Mouse (Mus musculus): ENCODE measurements around the gene Sds.

Gene Sds

GRCm38 (mm10) chr5:120487844-120488243 lies 11.5 kb downstream of the Sds start:
- CTCF ChIA-PET, result no interaction called here

GRCm38 (mm10) chr5:120490679-120491192 lies 14.4 kb downstream of the Sds start:
- CTCF ChIA-PET, result no interaction called here

- CTCF ChIA-PET, result no interaction called here
These were observed 16.1 kb downstream of the Sds start for GRCm38 (mm10) chr5:120492437-120492836.

- CTCF ChIA-PET, result no interaction called here
These were observed 17.1 kb downstream of the Sds start for GRCm38 (mm10) chr5:120493440-120493839.

GRCm38 (mm10) chr5:120493873-120494395 lies 17.6 kb downstream of the Sds start:
- CTCF ChIA-PET, result no interaction called here

- CTCF ChIA-PET, result no interaction called here
These were observed 18.9 kb downstream of the Sds start for GRCm38 (mm10) chr5:120495064-120495702.

GRCm38 (mm10) chr5:120495703-120496226 lies 19.4 kb downstream of the Sds start:
- CTCF ChIA-PET, result no interaction called here

- CTCF ChIA-PET, result no interaction called here
These were observed 20.7 kb downstream of the Sds start for GRCm38 (mm10) chr5:120497071-120497470.

- CTCF ChIA-PET, result no interaction called here
These were observed 22.9 kb downstream of the Sds start for GRCm38 (mm10) chr5:120499202-120499601.

GRCm38 (mm10) chr5:120500609-120501008 lies 24.3 kb downstream of the Sds start:
- CTCF ChIA-PET, result interaction anchor here (0.6 kb wide), 1 partner anchor 220 kb away, joined by 4 read pairs; no protein-coding TSS in a partner anchor

- CTCF ChIA-PET, result interaction anchor here (0.6 to 1.2 kb wide), 4 partner anchors 11 to 884 kb away, joined by 3 to 6 read pairs (median 6); no protein-coding TSS in a partner anchor
These were observed 25.9 kb downstream of the Sds start for GRCm38 (mm10) chr5:120502147-120502621.

- CTCF ChIA-PET, result interaction anchor here (1.0 kb wide), 1 partner anchor 10 kb away, joined by 3 read pairs; no protein-coding TSS in a partner anchor
These were observed 26.4 kb downstream of the Sds start for GRCm38 (mm10) chr5:120502675-120503143.

- CTCF ChIA-PET, result no interaction called here
These were observed 26.9 kb downstream of the Sds start, which contains the start of gene Plbd2 for GRCm38 (mm10) chr5:120503144-120503795. Plbd2 (minus strand) TSS chr5:120503625.

GRCm38 (mm10) chr5:120505368-120505767 lies 29.0 kb downstream of the Sds start:
- CTCF ChIA-PET, result interaction anchor here (0.8 kb wide), 1 partner anchor 64 kb away, joined by 4 read pairs; no protein-coding TSS in a partner anchor

- CTCF ChIA-PET, result interaction anchor here (0.8 kb wide), 1 partner anchor 64 kb away, joined by 4 read pairs; no protein-coding TSS in a partner anchor
These were observed 29.5 kb downstream of the Sds start for GRCm38 (mm10) chr5:120505781-120506180.

GRCm38 (mm10) chr5:120506490-120506889 lies 30.2 kb downstream of the Sds start:
- CTCF ChIA-PET, result no interaction called here

GRCm38 (mm10) chr5:120507311-120507710 lies 31.0 kb downstream of the Sds start:
- CTCF ChIA-PET, result no interaction called here

- CTCF ChIA-PET, result interaction anchor here (0.6 to 1.2 kb wide), 4 partner anchors 74 to 177 kb away, joined by 3 to 16 read pairs (median 3); partner anchors contain the start of genes Ddx54 and Rita1
These were observed 34.8 kb downstream of the Sds start, which contains the start of gene Slc8b1 for GRCm38 (mm10) chr5:120510982-120511642. Slc8b1 (plus strand) TSS chr5:120511168.

GRCm38 (mm10) chr5:120511643-120512220 lies 35.4 kb downstream of the Sds start:
- CTCF ChIA-PET, result interaction anchor here (0.6 to 0.9 kb wide), 4 partner anchors 94 to 151 kb away, joined by 3 to 16 read pairs (median 6); partner anchors contain the start of genes Ddx54 and Rita1

GRCm38 (mm10) chr5:120512911-120513555 lies 36.7 kb downstream of the Sds start:
- CTCF ChIA-PET, result interaction anchor here (1.2 kb wide), 1 partner anchor 11 kb away, joined by 3 read pairs; no protein-coding TSS in a partner anchor
